Mouse (Mus musculus): Measurements from ENCODE around the gene Pmf1. TPM values are rescaled to one million over a fixed set of nuclear protein-coding genes. Genes with fewer than 3 reads are reported as not detected.

The Pmf1 gene
- polyA plus RNA-seq, 1 experiment, result 30.8 TPM

DNA sequence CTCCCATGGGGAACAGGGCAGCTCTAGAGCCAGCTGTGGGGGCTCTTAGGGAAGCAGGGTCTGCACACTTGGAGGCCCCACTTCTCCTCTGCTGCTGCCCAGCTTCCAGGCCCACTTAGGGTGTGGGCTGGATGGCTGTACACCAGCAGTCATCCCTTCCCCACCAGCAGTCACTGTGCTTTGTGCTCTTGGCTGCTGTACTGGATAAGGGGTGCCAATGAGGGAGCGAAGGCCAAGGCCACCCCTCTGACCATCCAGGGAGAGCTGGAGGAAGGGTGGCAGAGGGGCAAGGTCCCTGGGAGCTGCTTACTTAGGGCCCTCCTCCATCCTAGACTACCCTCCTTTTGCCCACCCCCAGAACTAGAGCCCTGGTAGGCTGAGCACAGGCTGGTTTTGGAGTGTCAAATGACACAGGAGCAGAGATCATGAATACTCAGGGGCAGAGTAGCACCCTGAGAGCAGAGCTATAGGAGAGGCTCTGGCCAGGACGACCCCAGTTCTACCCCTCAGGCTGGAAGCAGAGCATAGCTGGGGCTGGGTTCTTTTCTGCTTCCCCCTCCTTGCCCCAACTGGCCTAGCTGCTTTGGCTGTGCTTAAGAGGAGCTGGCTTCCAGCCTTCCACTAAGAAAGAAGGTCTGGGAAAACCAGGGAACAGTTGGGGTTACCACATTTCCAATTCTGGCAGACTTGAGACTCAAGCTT is 48.4 kb downstream of the Pmf1 start:
- Histone ChIP-seq H3K27ac (replicated peaks; ENCODE audit: low read depth, low read length) (0 out of 2 replicates have a peak overlapping the region, but pooled peaks have one; percentile 15), H3K4me1 (ENCODE audit: control insufficient read depth, insufficient read depth, insufficient read length, low read length) (peaks cover 2% of the 10 kb centered on the region; the same call in 1 of the 2 replicates), H3K4me3 (ENCODE audit: insufficient read depth, low read depth, low read length) (no peak overlapping the region)

DNA sequence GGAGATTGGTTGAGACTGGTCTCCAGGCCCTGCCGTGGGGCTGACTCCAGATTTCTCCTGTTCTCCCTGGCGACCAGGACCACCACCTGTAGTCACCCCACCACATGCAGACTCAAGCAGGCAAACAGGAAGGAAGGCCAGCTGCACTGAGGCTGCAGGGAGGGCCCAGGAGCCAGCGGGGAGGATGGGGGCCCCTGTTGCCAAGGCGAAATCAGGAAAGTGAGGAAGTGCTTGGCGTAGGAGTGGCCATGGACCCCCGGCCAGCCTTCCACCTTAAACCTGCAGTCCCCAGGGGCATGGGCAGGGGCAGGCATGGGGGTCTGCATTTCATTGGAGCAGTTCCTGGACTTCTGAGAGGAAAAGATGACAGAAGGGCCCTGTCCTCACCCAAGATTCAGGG is 49.0 kb downstream of the Pmf1 start:
- Histone ChIP-seq H3K27ac (replicated peaks; ENCODE audit: low read depth, low read length) (no peak overlapping the region), H3K4me3 (ENCODE audit: insufficient read depth, low read depth, low read length) (no peak overlapping the region), H3K4me1 (ENCODE audit: control insufficient read depth, insufficient read depth, insufficient read length, low read length) (peaks cover 5% of the 10 kb centered on the region; the same call in 1 of the 2 replicates)

DNA sequence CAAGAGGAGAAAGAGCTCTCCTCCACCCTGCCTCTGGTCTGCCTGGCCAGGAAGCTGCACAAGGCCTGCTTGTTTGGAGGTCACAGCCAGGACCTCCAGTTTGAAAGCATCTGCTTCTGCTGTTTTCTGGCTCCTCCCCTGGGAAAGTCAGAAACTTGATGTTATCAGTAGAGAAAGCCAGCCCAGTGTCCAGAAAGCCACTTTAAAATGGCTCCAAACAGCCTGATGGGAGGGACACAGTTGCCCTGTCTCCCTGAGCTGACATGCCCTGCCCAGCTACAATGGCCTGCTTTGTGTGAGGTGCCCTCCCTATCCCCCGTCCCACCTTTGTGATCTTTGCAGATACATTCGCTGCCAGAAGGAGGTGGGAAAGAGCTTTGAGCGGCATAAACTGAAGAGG is 50.1 kb downstream of the Pmf1 start:
- Histone ChIP-seq H3K4me1 (ENCODE audit: control insufficient read depth, insufficient read depth, insufficient read length, low read length) (peaks cover 8% of the 10 kb centered on the region; the same call in 1 of the 2 replicates), H3K4me3 (ENCODE audit: insufficient read depth, low read depth, low read length) (no peak overlapping the region), H3K27ac (replicated peaks; ENCODE audit: low read depth, low read length) (no peak overlapping the region)

DNA sequence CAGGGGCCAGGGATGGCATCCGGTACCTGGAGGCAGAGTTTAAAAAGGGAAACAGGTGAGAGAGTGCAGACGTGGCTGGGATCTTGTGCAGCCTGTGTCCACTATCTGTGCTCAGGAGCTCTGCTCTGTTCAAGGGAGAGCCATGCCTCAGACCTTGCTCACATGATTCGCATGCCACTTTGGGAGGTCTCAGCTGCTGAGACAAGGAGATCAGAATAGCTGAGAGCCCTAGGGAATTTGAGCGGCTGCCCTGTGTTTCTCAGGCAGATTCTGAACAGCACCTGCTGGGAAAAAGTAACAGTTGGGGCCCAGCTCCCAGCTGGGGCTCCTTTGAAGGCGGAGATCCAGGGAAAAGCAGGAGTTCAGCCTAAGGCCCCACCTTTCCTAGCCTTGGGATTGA is 50.5 kb downstream of the Pmf1 start:
- no peak overlapping the region for H3K4me3 ChIP-seq (ENCODE audit: insufficient read depth, low read depth, low read length)
- peaks cover 5% of the 10 kb centered on the region; the same call in 1 of the 2 replicates for H3K4me1 ChIP-seq (ENCODE audit: control insufficient read depth, insufficient read depth, insufficient read length, low read length)
- no peak overlapping the region for H3K27ac ChIP-seq (replicated peaks; ENCODE audit: low read depth, low read length)

DNA sequence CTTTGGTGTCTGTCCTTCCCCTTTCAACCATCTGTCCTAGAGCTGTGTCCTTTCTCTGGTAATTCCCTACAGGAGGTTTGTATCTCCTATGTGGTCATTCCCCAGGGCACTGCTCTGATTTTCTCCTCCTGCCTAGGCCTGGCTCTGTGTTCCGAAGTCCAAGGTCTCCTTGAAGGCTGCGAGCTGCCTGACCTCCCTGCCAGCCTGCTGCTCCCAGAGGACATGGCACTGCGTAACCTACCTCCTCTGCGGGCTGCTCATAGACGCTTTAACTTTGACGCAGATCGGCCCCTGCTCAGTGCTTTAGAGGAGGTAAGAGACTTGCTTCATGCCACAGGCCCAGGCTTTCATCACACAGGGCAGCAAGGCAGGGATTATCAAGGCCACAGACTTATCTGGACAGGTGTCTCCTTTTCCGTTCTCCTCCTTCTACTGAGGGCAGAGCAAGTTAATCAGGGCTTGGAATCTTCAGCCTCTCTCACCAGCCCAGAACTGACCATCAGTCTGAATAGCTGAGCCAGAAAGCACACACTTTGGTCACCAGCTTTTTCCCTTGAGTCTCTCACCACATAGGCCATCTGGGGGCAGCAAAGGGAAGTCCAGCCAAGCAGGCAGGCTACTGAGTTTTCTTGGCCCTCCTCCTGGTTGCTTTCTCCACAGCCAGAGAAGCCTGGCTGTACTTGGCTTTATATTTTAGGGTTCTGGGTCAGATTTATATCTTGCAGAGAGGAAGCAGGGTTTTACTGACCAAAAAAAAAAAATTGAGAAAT is 55.5 kb downstream of the Pmf1 start:
- Histone ChIP-seq H3K27ac (replicated peaks; ENCODE audit: low read depth, low read length) (peak overlapping the region; percentile 96), H3K4me3 (ENCODE audit: insufficient read depth, low read depth, low read length) (no peak overlapping the region), H3K4me1 (ENCODE audit: control insufficient read depth, insufficient read depth, insufficient read length, low read length) (peaks cover 9% of the 10 kb centered on the region)

DNA sequence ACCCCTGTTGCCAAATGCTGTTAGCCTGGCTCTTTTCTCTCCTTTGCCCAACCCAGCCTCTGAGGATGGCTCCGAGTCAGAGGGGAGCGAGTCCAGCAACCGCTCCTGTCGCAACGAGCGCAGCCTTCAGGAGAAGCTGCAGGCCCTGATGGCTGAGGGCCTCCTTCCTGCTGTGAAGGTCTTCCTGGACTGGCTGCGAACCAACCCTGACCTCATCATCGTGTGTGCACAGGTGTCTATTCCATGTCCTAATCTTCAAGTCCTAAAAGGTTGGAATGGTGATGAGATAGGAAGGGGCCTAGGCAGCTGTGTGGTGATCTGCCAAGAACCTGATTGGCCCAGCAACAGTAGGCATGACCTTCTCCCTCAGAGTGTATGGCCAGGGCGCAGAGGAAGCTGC is 57.2 kb downstream of the Pmf1 start:
- Histone ChIP-seq H3K4me3 (ENCODE audit: insufficient read depth, low read depth, low read length) (no peak overlapping the region), H3K27ac (replicated peaks; ENCODE audit: low read depth, low read length) (peak overlapping the region; percentile 91), H3K4me1 (ENCODE audit: control insufficient read depth, insufficient read depth, insufficient read length, low read length) (peaks cover 9% of the 10 kb centered on the region)

DNA sequence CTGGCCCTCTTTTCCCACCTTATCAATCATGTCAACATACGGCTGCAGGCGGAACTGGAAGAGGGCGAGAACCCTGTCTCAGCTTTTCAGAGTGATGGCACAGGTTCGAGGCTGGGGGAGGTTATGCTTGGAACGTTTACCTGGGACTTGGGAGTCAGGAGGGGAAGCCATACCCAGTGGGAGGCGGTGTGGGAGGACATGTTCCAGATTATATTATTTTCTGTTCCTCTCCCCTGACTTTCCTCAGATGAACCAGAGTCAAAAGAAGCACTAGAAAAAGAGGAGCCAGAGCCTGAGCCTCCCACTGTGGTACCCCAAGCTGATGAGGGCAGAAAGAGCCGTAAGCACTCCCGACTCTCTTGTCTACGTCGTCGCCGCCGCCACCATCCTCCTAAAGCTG is 59.4 kb downstream of the Pmf1 start:
- H3K4me3 ChIP-seq (ENCODE audit: insufficient read depth, low read depth, low read length), result no peak overlapping the region
- peaks cover 4% of the 10 kb centered on the region; the same call in 1 of the 2 replicates for H3K4me1 ChIP-seq (ENCODE audit: control insufficient read depth, insufficient read depth, insufficient read length, low read length)
- H3K27ac ChIP-seq (replicated peaks; ENCODE audit: low read depth, low read length), result no peak overlapping the region

Other genes starting within 250 kb of the Pmf1 start
- not detected in 2 replicates for gene Rhbg, start 155.6 kb downstream of the Pmf1 start, polyA plus RNA-seq (2012; ENCODE audit: insufficient read depth, insufficient read length, missing spikeins)
- not detected in 2 replicates for gene Gm38392, start 123.1 kb downstream of the Pmf1 start, polyA plus RNA-seq (2012; ENCODE audit: insufficient read depth, insufficient read length, missing spikeins)
- 12.9 and 20.4 TPM in 2 replicates for gene Tsacc, start 113.3 kb downstream of the Pmf1 start, polyA plus RNA-seq (2012; ENCODE audit: insufficient read depth, insufficient read length, missing spikeins)
- gene Cct3, start 113.2 kb downstream of the Pmf1 start, polyA plus RNA-seq (2012; ENCODE audit: insufficient read depth, insufficient read length, missing spikeins), result 120 and 173 TPM in 2 replicates
- 96.8 and 101 TPM in 2 replicates for gene Glmp, start 85.3 kb downstream of the Pmf1 start, polyA plus RNA-seq (2012; ENCODE audit: insufficient read depth, insufficient read length, missing spikeins)
- 89.9 and 111 TPM in 2 replicates for gene Tmem79, start 74.2 kb downstream of the Pmf1 start, polyA plus RNA-seq (2012; ENCODE audit: insufficient read depth, insufficient read length, missing spikeins)
- 14.2 and 24.1 TPM in 2 replicates for gene Smg5, start 74.1 kb downstream of the Pmf1 start, polyA plus RNA-seq (2012; ENCODE audit: insufficient read depth, insufficient read length, missing spikeins)
- 2.1 TPM in 2 replicates for gene Paqr6, start 45.7 kb downstream of the Pmf1 start, polyA plus RNA-seq (2012; ENCODE audit: insufficient read depth, insufficient read length, missing spikeins)
- gene Bglap3, start 37.6 kb downstream of the Pmf1 start, polyA plus RNA-seq (2012; ENCODE audit: insufficient read depth, insufficient read length, missing spikeins), result not detected in 2 replicates
- gene Bglap2, start 31.6 kb downstream of the Pmf1 start, polyA plus RNA-seq (2012; ENCODE audit: insufficient read depth, insufficient read length, missing spikeins), result not detected in 2 replicates
- not detected in 2 replicates for gene Bglap, start 25.9 kb downstream of the Pmf1 start, polyA plus RNA-seq (2012; ENCODE audit: insufficient read depth, insufficient read length, missing spikeins)
- 71.0 and 78.1 TPM in 2 replicates for gene Slc25a44, start 14.8 kb upstream of the Pmf1 start, polyA plus RNA-seq (2012; ENCODE audit: insufficient read depth, insufficient read length, missing spikeins)
- gene Sema4a, start 50.9 kb upstream of the Pmf1 start, polyA plus RNA-seq (2012; ENCODE audit: insufficient read depth, insufficient read length, missing spikeins), result 25.7 and 30.2 TPM in 2 replicates
- gene Lmna, start 99.6 kb upstream of the Pmf1 start, polyA plus RNA-seq (2012; ENCODE audit: insufficient read depth, insufficient read length, missing spikeins), result 33.8 and 35.7 TPM in 2 replicates
- 0.16 and 0.21 TPM in 2 replicates for gene Mex3a, start 122.1 kb upstream of the Pmf1 start, polyA plus RNA-seq (2012; ENCODE audit: insufficient read depth, insufficient read length, missing spikeins)
- gene Rab25, start 138.0 kb upstream of the Pmf1 start, polyA plus RNA-seq (2012; ENCODE audit: insufficient read depth, insufficient read length, missing spikeins), result not detected in 2 replicates
- 209 and 224 TPM in 2 replicates for gene Lamtor2, start 142.7 kb upstream of the Pmf1 start, polyA plus RNA-seq (2012; ENCODE audit: insufficient read depth, insufficient read length, missing spikeins)
- 36.6 and 42.2 TPM in 2 replicates for gene Ubqln4, start 143.4 kb upstream of the Pmf1 start, polyA plus RNA-seq (2012; ENCODE audit: insufficient read depth, insufficient read length, missing spikeins)
- 84.2 and 89.0 TPM in 2 replicates for gene Ssr2, start 165.5 kb upstream of the Pmf1 start, polyA plus RNA-seq (2012; ENCODE audit: insufficient read depth, insufficient read length, missing spikeins)
- 13.7 and 23.6 TPM in 2 replicates for gene Arhgef2, start 195.6 kb upstream of the Pmf1 start, polyA plus RNA-seq (2012; ENCODE audit: insufficient read depth, insufficient read length, missing spikeins)
- gene Rxfp4, start 242.8 kb upstream of the Pmf1 start, polyA plus RNA-seq (2012; ENCODE audit: insufficient read depth, insufficient read length, missing spikeins), result not detected in 2 replicates